Mouse (Mus musculus): ENCODE measurements around the gene Vezt.
A peak's percentile ranks its signal among the peaks of the same experiment; 100 is the strongest.

Gene Vezt

GRCm38 (mm10) chr10:94035658-94036374 lies at the start of gene Vezt, which contains the start of gene Fgd6:
TSS of gene Vezt (minus strand) at chr10:94035817.
TSS of gene Fgd6 (plus strand) at chr10:94036001.
- peak; percentile 98 for DNase-seq

GRCm38 (mm10) chr10:94082040-94082734 lies 46.6 kb upstream of the Vezt start:
- no peak for DNase-seq

- no peak for DNase-seq
These were observed 45.1 kb upstream of the Vezt start for GRCm38 (mm10) chr10:94080740-94081139.

- no peak for DNase-seq
These were observed 41.6 kb upstream of the Vezt start for GRCm38 (mm10) chr10:94076966-94077825.

GRCm38 (mm10) chr10:94072916-94073465 lies 37.4 kb upstream of the Vezt start:
- no peak for DNase-seq

GRCm38 (mm10) chr10:94072261-94072915 lies 36.8 kb upstream of the Vezt start:
- DNase-seq: peak; percentile 71

GRCm38 (mm10) chr10:94071641-94072040 lies 36.0 kb upstream of the Vezt start:
- DNase-seq: no peak

GRCm38 (mm10) chr10:94068701-94069100 lies 33.1 kb upstream of the Vezt start:
- no peak for DNase-seq

GRCm38 (mm10) chr10:94066896-94067295 lies 31.3 kb upstream of the Vezt start:
- DNase-seq: no peak

- no peak for DNase-seq
These were observed 26.7 kb upstream of the Vezt start for GRCm38 (mm10) chr10:94062357-94062756.

GRCm38 (mm10) chr10:94060190-94060589 lies 24.6 kb upstream of the Vezt start:
- no peak for DNase-seq

GRCm38 (mm10) chr10:94059618-94060055 lies 24.0 kb upstream of the Vezt start:
- no peak for DNase-seq

- no peak for DNase-seq
These were observed 20.9 kb upstream of the Vezt start for GRCm38 (mm10) chr10:94056487-94056886.

- no peak for DNase-seq
These were observed 15.1 kb upstream of the Vezt start for GRCm38 (mm10) chr10:94050736-94051135.

- no peak for DNase-seq
These were observed 13.5 kb upstream of the Vezt start for GRCm38 (mm10) chr10:94049121-94049520.

GRCm38 (mm10) chr10:94047845-94048559 lies 12.4 kb upstream of the Vezt start:
- DNase-seq: peak; percentile 25

GRCm38 (mm10) chr10:94047024-94047423 lies 11.4 kb upstream of the Vezt start:
- no peak for DNase-seq

- no peak for DNase-seq
These were observed 9.7 kb upstream of the Vezt start for GRCm38 (mm10) chr10:94045301-94045700.

- DNase-seq: no peak
These were observed 8.3 kb upstream of the Vezt start for GRCm38 (mm10) chr10:94043908-94044307.

- no peak for DNase-seq
These were observed 3.0 kb upstream of the Vezt start for GRCm38 (mm10) chr10:94038366-94039260.

- no peak for DNase-seq
These were observed 2.0 kb upstream of the Vezt start for GRCm38 (mm10) chr10:94037596-94037995.

Measured in lung, postnatal 14 days (tissue).